Mouse (Mus musculus) olfactory bulb, adult 2 months (tissue): ENCODE data around the gene Rabggtb.

Source experiments
- CTCF ChIP-seq: fragments of 200-500 bp; IDR thresholded peaks from 2 replicates; pipeline ENCODE4 v1.5.1; 2012; ENCODE audit warnings: low read depth, mild to moderate bottlenecking, low read length, moderate library complexity; ENCODE audit not compliant: insufficient read depth
- POLR2A ChIP-seq: fragments of 200-500 bp; IDR thresholded peaks from 2 replicates; pipeline ENCODE4 v1.6.1; 2012; ENCODE audit warnings: mild to moderate bottlenecking, low read depth, low read length, moderate library complexity; ENCODE audit not compliant: insufficient read depth

- TF ChIP-seq CTCF: no peak
- TF ChIP-seq POLR2A: no peak
Measured at GRCm38 (mm10) chr3:153867149-153868136, 45.4 kb downstream of the Rabggtb start.
